Mouse (Mus musculus) cerebellum, adult 2 months (tissue): ENCODE data around the gene Uqcc1. TPM values are rescaled to one million over a fixed set of nuclear protein-coding genes. Genes with fewer than 3 reads are reported as not detected.

ENCODE experiments used
- DNase-seq, 2 experiments: peaks; one replicate each; pipeline ENCODE4 v3.0.0; 2021
- H3K27ac ChIP-seq: fragments of 200-500 bp; 2 replicates; pipeline ENCODE4 v1.5.1; 2012; ENCODE audit warnings: low read length, control low read depth, inconsistent platforms; ENCODE audit not compliant: insufficient read depth
- H3K27me3 ChIP-seq: fragments of 200-500 bp; 2 replicates; pipeline ENCODE4 v1.6.1; 2012; ENCODE audit warnings: inconsistent platforms, mild to moderate bottlenecking, low read length, moderate library complexity; ENCODE audit not compliant: control insufficient read depth, insufficient read depth
- H3K4me1 ChIP-seq: fragments of 200-500 bp; 2 replicates; pipeline ENCODE4 v1.6.1; 2011; ENCODE audit warnings: low read length; ENCODE audit not compliant: control insufficient read depth, insufficient read depth
- H3K4me3 ChIP-seq: fragments of 200-500 bp; replicated peaks from 2 replicates; pipeline ENCODE3; 2011; ENCODE audit warnings: mild to moderate bottlenecking, low read depth, low read length, control low read depth; ENCODE audit not compliant: insufficient read depth
- CTCF ChIP-seq: fragments of 200-500 bp; IDR thresholded peaks from 2 replicates; pipeline ENCODE4 v1.5.1; 2011; ENCODE audit warnings: low read depth, mild to moderate bottlenecking, control low read depth, low read length, moderate library complexity, borderline replicate concordance; ENCODE audit not compliant: insufficient read depth
- POLR2A ChIP-seq: fragments of 200-500 bp; IDR thresholded peaks from 2 replicates; pipeline ENCODE4 v1.6.1; 2011; ENCODE audit warnings: low read length, control low read depth, borderline replicate concordance; ENCODE audit not compliant: insufficient read depth
- WGBS: fragments of 180-500 bp; shearing (Covaris S2); methylation state at CpG from one replicate; pipeline ENCODE4 v1.1.7; 2018; 5-methylcytosine and 5-hydroxymethylcytosine counted together
- polyA plus RNA-seq: library from polyadenylated mRNA; depleted of rRNA; stranded (reverse); fragments of >200 nt; gene quantifications from 2 replicates; pipeline ENCODE4 v1.2.3, GENCODE M21; 2012

Gene Uqcc1
- polyA plus RNA-seq, 1 experiment = 95.8 TPM

DNA sequence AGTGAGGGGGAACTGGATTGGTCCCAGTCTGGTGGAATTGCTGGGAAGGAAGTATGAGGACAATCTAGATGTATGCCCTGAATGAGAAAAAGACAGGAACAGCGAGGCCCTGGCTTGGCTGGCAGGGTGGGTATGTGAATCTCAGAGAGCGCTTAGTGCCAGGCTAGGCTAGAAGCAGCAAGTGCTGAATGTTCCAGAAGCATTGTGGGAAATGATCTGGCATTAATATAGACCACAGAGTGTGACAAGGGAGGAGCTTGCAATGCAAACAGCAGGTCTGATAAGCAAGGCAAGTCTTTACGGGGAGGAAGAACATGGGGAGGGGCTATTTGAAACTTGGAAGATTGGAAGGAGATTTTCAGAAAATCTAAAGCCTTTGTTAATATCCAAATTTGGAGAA is 48.0 kb downstream of the Uqcc1 start:
- H3K4me1 ChIP-seq = no peaks in the 10 kb centered on the region
- 71% methylated on average over 3 of the region's 3 CpGs for WGBS
- H3K4me3 ChIP-seq = no peak overlapping the region
- no peaks in the 10 kb centered on the region for H3K27me3 ChIP-seq
- TF ChIP-seq CTCF (no peak), POLR2A (no peak)
- no peak overlapping the region for H3K27ac ChIP-seq
- no peak for DNase-seq

DNA sequence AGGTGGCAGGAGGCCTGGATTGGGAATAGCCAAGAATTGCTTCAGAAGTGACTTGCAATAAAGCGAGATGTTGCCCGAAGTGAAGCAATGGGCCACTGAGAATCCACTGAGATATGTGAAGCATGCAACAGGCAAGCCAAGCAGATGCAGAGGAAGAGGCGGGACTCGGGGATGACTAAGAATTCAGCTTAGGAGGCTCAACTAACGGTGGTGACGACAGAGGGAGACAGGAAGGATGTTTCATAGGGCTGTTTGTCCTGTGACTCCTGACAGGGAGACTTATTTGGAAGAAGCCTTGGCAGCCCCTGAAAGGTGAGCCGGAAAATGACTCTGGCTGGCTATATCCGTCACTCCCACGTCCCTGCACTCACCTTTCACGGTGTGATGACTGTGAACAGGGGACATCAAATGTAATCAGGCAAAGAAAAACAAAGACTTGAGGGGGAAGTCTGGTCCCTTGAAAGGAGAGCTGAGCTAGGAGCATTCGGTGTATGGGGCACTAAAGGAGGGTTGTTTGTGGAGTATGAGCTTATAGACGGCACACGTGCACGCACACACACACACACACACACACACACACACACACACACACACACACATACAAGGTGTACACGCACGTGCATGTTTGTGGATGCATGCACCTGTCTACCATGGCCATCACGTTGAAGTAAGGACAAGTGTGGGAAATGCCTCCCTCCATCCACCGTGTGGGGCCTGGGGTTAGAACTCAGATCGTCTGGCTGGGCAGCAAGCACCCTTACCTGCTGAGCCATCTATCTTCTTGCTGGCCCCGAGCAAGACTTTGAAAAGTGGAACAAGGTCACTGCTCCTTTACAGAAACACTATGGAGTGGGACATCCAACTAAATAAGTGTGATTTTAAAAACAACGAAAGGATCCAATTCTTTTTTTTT is 50.9 kb downstream of the Uqcc1 start:
- 86% methylated on average over 21 of the region's 21 CpGs for WGBS
- TF ChIP-seq CTCF (no peak), POLR2A (no peak)
- Histone ChIP-seq H3K27ac (no peak overlapping the region), H3K27me3 (no peaks in the 10 kb centered on the region), H3K4me1 (no peaks in the 10 kb centered on the region), H3K4me3 (no peak overlapping the region)
- DNase-seq = no peak

DNA sequence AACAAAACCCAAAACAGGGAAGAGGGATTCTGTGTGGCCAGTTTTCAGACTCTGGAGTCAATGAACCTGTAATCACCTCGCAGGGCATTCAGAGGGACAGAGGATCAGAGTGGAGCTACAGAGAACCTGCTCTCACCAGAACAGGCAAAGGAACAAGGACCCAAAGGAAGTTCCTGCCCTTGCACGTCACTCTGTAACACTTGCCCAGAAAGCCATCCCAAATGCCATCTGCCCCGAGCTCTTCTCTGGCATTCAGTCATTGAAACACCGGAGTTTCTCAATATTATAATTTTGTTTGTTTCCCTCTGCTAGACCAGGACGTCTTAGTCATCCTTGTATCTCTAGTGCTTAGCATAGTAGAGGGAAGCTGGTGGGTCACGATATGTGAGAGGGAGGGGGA is 56.5 kb downstream of the Uqcc1 start:
- TF ChIP-seq CTCF = no peak
- TF ChIP-seq POLR2A = no peak
- Histone ChIP-seq H3K4me3 (no peak overlapping the region), H3K4me1 (peaks cover 18% of the 10 kb centered on the region; the same call in 1 of the 2 replicates), H3K27ac (no peak overlapping the region), H3K27me3 (no peaks in the 10 kb centered on the region)
- peak; percentile 30 to 53 for DNase-seq
- 27% methylated on average over 6 of the region's 6 CpGs for whole genome bisulfite sequencing

DNA sequence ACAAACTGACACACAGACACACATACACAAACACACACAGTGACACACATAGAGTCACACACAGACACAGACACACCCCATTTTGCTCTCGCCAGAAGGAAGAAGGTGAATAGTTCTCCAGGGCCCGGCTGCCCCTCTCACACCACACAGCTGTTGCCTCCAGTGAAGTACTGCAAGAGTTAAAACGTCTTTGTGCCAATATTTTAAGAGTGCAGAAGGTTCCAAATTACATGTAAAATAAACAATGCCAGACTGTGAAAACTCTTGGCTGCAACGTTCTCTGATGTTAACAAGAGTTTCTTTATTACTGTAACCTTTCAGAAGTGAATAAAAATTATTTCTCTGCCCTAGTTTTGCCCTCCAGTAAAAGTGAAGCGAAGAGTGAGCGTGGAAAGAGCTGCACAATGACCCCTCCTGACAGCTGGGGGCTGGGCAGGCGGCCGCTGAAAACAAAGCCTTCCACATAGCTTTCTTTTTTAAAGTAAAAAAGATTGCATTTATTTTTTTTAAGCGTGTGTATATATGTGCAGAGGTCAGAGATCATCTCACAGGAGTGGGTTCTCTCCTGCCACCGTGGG is 57.1 kb downstream of the Uqcc1 start:
- DNase-seq = no peak
- H3K4me1 ChIP-seq = peaks cover 18% of the 10 kb centered on the region; the same call in 1 of the 2 replicates
- no peak overlapping the region for H3K4me3 ChIP-seq
- WGBS = 54% methylated on average over 10 of the region's 10 CpGs
- H3K27ac ChIP-seq = no peak overlapping the region
- TF ChIP-seq CTCF (no peak), POLR2A (no peak)
- no peaks in the 10 kb centered on the region for H3K27me3 ChIP-seq

DNA sequence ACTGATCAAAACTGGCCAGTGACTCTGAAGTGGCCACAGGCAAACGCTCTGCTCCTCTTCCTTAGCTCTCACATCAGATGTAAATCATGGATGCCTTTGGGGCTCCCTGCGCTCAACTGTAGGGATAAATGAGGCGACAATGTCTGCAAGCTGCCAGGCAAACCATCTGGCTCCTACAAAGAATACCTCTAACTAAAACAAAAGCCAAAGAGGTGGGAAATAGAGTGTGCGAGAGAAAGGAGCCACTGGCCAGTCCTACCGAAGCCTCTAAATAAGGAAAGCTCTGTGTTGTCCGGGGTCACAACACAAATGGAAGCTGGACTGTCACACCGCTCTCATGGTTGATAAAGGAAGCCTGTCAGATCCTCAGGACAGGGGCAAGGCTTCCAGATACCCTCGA is 57.6 kb downstream of the Uqcc1 start:
- H3K27ac ChIP-seq = no peak overlapping the region
- DNase-seq = peak; percentile 37 to 56
- no peak overlapping the region for H3K4me3 ChIP-seq
- H3K27me3 ChIP-seq = no peaks in the 10 kb centered on the region
- TF ChIP-seq CTCF (no peak), POLR2A (no peak)
- 23% methylated on average over 8 of the region's 8 CpGs for WGBS
- H3K4me1 ChIP-seq = peaks cover 18% of the 10 kb centered on the region; the same call in 1 of the 2 replicates

DNA sequence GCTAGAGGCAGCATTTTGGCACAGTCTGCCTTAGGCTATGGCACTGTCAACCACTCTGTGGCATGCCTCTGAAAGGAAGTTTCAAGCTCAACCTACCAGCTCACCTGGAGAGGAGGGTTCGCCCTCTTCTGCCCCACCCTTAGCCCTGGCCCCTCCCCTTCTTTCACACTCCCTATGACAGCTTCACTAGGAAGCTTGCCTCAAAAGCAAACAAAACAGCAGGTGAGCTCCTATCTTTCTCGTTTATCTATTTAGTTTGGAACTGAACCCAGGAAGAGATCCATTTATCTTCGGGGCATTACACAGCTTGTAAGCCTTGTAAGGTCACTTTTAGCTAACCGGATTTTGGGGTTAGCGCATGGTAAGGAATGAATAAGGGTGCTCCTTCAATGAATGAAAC is 60.3 kb downstream of the Uqcc1 start:
- 83% methylated on average over 5 of the region's 5 CpGs for WGBS
- Histone ChIP-seq H3K27ac (no peak overlapping the region), H3K4me1 (peaks cover 18% of the 10 kb centered on the region; the same call in 1 of the 2 replicates), H3K4me3 (no peak overlapping the region), H3K27me3 (no peaks in the 10 kb centered on the region)
- TF ChIP-seq POLR2A (no peak), CTCF (no peak)
- DNase-seq = no peak

DNA sequence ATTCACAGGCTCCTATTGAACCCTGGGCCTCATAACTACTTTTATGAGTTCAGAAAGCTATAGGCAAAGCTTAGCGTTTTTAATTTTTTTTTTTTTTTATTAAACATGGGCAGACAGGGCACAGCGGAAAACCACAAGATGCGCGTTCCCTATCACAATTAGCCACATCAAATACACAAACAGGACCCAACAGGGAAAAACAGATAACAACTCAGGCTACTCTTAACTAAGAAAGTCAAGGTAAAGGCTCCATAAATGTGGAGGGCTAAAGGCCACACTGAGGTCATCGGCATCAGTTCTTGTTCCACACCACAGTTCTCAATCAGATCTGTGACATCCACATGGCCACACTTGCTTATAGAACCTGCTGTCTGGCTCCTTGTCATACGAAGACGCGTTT is 61.8 kb downstream of the Uqcc1 start:
- WGBS = 97% methylated on average over 8 of the region's 8 CpGs
- Histone ChIP-seq H3K27ac (no peak overlapping the region), H3K4me1 (peaks cover 13% of the 10 kb centered on the region; the same call in 1 of the 2 replicates), H3K27me3 (no peaks in the 10 kb centered on the region), H3K4me3 (no peak overlapping the region)
- DNase-seq = no peak
- no peak for TF ChIP-seq POLR2A
- no peak for TF ChIP-seq CTCF

DNA sequence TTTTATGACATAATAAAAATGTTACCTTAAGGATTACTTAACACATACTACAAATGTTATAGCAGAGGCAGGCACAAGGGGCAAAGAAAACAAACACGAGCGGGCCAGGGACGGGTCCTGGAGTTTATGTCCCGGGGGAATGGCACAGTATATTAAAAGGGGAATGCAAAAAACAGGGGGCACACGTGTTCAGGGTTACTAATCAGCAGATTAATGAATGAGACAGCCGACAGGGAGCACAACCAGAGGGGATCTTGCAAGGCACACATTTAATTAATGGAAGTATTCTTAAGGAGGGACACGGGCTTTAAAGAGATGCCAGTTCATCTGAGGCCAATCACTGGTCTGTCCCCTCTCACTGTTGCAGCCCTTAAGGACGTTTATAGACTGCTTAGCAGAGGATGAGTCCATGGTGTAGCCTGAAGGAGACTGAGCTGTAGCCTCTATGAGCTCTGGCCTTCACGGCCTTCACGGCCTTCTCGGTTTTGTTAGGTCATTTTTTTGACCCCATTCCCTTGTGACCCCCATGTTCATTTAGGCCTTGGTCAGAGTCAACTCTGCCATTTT is 66.7 kb downstream of the Uqcc1 start:
- DNase-seq = no peak
- Histone ChIP-seq H3K27me3 (no peaks in the 10 kb centered on the region), H3K4me3 (no peak overlapping the region), H3K4me1 (no peaks in the 10 kb centered on the region), H3K27ac (no peak overlapping the region)
- WGBS = 60% methylated on average over 11 of the region's 11 CpGs
- no peak for TF ChIP-seq CTCF
- TF ChIP-seq POLR2A = no peak
